Mouse (Mus musculus): ENCODE results near the gene Ppp1r2.

GRCm38 (mm10) chr16:31255685-31256084 lies 19.4 kb downstream of the Ppp1r2 start:
- no peak for TF ChIP-seq GATA1 (IDR thresholded peaks at IDR 0.05; ENCODE audit: borderline replicate concordance, low read length)
- no peak for TF ChIP-seq FLI1 (IDR thresholded peaks at IDR 0.05; ENCODE audit: low read length)
